Mouse (Mus musculus): ENCODE measurements at regions not wholly inside any gene's neighbourhood (a gene's known extent, or its start where the extent isn't known, plus 50 kb on each side); places are given as distances from the start of the nearest gene placed in this dataset.

DNA sequence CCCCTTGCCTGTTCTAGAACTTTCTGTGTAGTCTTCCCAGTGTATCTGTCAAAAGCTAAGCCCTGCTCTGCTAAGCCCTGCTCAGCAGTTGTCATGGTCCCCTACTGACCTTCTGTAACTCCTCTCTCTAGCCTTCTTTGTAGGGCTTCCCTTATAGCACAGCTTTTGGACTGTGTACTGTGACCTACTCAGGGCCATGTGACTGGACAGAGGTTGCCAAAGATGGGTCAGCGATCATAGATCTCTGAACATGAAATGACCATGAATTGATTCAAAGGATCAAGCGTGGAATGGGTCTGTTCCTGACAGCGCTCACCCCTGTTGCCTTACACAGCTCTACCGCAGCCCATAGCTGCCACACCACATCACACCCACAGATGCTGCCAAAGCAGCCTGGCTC is 294.3 kb downstream of the Sox9 start:
- no peak for DNase-seq
- intact Hi-C loops (cut with DNase I; ENCODE audit: low total_unique reads): no loop called here

- intact Hi-C loops (cut with DNase I; ENCODE audit: low total_unique reads): no loop called here
- DNase-seq: no peak
These were observed 298.3 kb downstream of the Sox9 start for GRCm38 (mm10) chr11:113080311-113080710.

DNA sequence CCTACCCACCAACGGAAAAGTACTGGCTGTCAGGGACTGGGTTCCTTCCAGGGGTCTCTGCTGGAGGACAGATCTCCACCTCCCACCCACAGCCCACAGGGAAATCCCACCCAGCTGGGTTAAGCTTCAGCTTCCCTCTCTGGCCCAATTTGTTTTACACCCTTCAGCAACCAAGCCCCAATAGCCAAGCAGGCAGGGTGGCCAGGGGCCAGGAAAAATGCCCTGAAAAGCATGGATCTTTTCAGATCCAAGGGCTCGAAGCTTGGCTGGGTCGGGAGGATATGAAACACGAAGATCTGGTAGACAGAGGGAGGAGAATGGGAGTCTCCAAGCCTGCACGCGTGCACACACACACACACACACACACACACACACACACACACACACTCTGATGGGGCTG is 302.4 kb downstream of the Sox9 start:
- intact Hi-C loops (cut with DNase I; ENCODE audit: low total_unique reads): no loop called here
- DNase-seq: no peak

GRCm38 (mm10) chr11:113085556-113085955 is 303.5 kb downstream of the Sox9 start:
- intact Hi-C loops (cut with DNase I; ENCODE audit: low total_unique reads): no loop called here
- DNase-seq: no peak

- no peak for DNase-seq
- intact Hi-C loops (cut with DNase I; ENCODE audit: low total_unique reads): no loop called here
These were observed 305.1 kb downstream of the Sox9 start for GRCm38 (mm10) chr11:113087084-113087483.

GRCm38 (mm10) chr11:113089637-113090351 is 307.8 kb downstream of the Sox9 start:
- DNase-seq: no peak
- intact Hi-C loops (cut with DNase I; ENCODE audit: low total_unique reads): no loop called here

- DNase-seq: no peak
- intact Hi-C loops (cut with DNase I; ENCODE audit: low total_unique reads): no loop called here
These were observed 310.0 kb downstream of the Sox9 start for GRCm38 (mm10) chr11:113091901-113092568.

- intact Hi-C loops (cut with DNase I; ENCODE audit: low total_unique reads): no loop called here
- no peak for DNase-seq
These were observed 311.9 kb downstream of the Sox9 start for GRCm38 (mm10) chr11:113093895-113094445.

DNA sequence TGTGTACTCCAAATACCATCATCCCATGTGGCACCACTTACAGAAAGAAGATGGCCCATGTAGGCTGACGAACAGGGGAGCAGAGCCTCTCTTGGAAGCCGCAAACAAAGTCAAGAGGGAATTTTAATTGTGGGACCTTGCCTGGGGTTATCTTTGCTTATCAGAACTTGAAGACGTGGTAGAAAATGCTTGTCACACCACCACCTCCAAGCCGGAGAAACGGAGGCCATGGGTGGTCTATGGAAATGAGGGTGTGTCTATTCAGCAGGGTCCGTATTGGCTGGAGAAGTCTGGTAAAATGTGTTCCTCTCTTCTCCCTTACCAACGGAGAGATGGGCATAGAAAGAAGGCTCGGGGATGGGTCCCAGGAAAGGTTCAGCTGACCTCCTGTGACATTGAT is 313.6 kb downstream of the Sox9 start:
- intact Hi-C loops (cut with DNase I; ENCODE audit: low total_unique reads): no loop called here

DNA sequence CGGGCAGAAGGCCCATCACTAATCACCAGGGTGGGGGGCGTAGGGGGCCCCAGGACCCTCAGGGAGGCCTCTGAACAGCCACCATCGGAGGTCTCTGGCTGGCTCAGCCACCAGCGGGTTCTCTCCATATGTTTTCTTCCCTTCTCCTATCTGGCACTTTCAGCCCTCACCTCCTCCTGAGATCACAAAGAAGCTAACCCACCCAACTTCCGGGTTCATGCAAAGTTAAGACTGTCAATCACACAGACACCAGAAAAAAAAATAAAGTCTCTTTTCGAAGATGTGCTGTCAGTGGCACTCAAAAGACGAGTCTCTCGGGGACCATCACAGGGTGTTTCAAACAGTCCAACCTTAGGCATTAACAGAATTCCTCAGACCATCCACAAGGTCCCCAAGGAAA is 314.2 kb downstream of the Sox9 start:
- DNase-seq: no peak
- intact Hi-C loops (cut with DNase I; ENCODE audit: low total_unique reads): no loop called here

More for the DNA sequence above, 313.6 kb downstream of the Sox9 start:
- no peak for DNase-seq

DNA sequence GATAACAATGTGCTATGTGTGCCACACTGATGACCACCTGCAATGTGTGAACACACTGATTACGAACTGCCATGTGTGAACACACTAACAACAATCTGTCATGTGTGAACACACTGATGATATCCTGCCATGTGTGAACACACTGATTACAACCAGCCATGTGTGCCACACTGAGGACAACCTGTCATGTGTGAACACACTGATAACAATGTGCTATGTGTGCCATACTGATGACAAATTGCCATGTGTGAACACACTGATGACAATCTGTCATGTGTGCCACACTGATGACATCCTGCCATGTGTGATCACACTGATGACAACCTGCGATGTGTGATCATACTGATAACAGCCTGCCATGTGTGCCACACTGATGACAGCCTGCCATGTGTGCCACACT is 316.3 kb downstream of the Sox9 start:
- intact Hi-C loops (cut with DNase I; ENCODE audit: low total_unique reads): no loop called here
- DNase-seq: no peak

DNA sequence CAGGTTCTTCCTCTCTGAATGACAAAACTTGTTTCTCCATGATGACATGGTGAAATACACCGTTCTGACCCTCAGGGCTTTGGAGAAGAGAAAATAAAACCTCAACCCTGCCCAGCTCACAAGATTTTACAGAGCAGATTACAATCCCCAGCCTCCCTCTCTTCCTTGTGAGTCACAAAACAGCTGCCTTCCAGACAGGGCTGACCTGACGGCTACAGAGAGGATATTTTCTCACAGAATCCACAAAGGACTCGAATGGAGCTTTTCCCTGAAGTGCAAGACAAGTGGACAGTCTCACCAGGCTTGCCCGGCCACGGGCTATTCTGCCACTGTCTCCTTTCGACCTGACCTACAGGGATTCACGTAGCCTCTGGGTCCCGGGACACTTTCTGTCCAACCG is 318.8 kb downstream of the Sox9 start:
- no peak for DNase-seq
- intact Hi-C loops (cut with DNase I; ENCODE audit: low total_unique reads): no loop called here

DNA sequence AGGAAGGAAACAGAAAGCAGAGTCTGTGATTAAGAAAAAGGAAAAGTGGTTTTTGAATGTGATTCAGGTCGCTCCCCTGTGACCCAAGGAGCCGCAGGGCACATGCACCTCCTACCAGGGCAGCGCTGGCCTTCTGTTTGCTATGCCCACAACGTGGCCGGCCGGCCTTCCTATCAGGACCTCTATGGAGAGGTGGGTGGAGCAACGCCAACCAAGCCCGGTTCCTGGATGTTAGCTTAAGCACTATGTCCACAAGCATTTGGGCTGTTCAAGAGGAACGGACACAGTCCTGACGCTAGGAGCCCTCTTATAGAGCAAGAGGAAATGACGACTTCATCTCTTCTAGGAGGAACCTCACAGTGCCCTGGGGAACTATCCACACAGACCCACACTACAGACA is 319.5 kb downstream of the Sox9 start:
- intact Hi-C loops (cut with DNase I; ENCODE audit: low total_unique reads): no loop called here
- no peak for DNase-seq

GRCm38 (mm10) chr11:113103161-113103845 is 321.3 kb downstream of the Sox9 start:
- intact Hi-C loops (cut with DNase I; ENCODE audit: low total_unique reads): no loop called here
- no peak for DNase-seq

- DNase-seq: no peak
- intact Hi-C loops (cut with DNase I; ENCODE audit: low total_unique reads): no loop called here
These were observed 323.3 kb downstream of the Sox9 start for GRCm38 (mm10) chr11:113105371-113105770.

GRCm38 (mm10) chr11:113107205-113107844 is 325.3 kb downstream of the Sox9 start:
- DNase-seq: no peak
- intact Hi-C loops (cut with DNase I; ENCODE audit: low total_unique reads): no loop called here

DNA sequence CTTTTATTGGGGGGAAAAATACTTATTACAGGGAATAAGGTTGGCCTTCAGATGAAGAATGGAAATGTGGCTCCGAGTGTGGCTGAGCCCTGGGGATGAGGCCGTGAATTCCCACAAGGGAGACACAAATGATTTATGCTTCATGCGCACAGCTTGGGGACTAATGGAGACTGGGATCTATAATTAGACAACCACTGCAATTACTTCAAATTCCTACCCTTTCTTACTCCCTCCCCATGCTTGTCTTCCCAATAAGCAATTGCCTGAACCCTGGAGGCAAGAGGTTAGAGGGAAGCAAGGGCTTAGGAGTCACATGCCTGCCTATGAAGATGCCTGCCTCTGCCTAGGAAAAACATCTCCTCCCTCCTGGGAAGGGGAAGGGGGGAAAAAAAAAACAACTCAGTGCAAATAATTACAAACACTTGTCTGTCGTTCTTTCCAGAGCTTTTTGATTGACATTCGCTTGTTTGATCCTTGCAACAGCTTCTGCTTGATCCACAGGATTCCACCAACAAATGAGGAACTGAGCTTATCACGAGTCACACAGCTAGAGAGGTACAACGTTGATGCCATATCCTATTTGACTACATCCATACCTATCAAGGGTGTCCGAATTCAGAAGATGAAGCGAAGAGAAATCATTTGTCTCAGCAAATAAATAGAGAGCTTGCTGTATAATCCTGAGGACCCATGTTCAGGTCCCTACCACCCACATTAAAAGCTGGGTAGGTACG is 326.1 kb downstream of the Sox9 start:
- no peak for DNase-seq
- intact Hi-C loops (cut with DNase I; ENCODE audit: low total_unique reads): no loop called here

DNA sequence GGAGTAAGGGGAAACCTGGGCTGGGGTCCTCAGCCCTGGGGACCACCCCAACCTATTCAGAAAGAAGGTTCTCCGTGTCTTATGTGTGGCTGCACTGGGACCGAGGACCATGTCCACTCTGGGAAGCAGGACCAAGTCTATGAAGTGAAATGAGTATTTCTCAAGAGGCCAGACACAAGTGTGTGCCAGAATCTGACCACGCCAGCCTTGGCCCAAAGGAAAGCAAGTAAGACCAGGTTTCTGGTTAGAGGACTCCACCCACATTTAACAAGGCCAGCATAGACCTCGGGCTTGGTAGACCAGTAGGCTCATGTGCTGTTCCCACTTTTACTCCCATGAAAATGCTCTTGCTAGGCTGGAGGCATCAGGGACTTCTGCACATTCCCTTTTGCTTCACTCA is 327.1 kb downstream of the Sox9 start:
- DNase-seq: no peak
- intact Hi-C loops (cut with DNase I; ENCODE audit: low total_unique reads): no loop called here

DNA sequence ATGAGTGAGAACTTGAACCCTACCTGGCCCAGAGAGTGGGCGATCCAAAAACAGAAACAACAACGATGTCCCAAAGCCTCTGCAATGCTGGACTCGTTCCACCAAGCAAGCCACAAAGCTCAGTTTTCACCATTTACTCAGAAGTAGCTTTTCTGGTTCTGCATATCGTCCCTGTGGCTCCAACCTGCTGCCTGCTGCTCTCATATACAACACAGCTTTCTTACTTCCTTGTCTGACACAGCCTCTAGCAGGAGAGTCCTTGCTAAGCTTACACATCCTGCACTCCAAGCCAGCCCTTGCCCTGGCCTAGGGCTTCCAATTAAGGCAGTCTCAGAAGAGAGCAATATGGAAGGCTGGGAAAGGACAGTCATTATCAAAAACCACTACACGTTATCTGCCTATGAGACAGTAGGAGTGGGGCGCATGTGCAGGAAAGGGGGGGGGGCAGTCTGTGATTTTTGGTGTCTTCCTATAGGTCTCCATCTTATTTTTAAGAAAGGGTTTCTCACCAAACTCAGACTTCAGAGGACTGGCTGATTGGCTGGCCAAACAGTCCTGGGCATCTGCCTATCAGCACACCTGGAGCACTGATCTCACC is 331.3 kb downstream of the Sox9 start:
- intact Hi-C loops (cut with DNase I; ENCODE audit: low total_unique reads): no loop called here
- DNase-seq: no peak
